Mouse (Mus musculus) testis, adult 2 months (tissue): ENCODE data around the gene Gm44805.

ENCODE experiments used
- CTCF ChIP-seq: fragments of 200-500 bp; IDR thresholded peaks from 2 replicates; pipeline ENCODE4 v1.5.1; 2012; ENCODE audit warnings: low read depth, mild to moderate bottlenecking, inconsistent platforms, low read length, moderate library complexity; ENCODE audit not compliant: control insufficient read depth, insufficient read depth, insufficient replicate concordance
- POLR2A ChIP-seq: fragments of 200-500 bp; IDR thresholded peaks from 2 replicates; pipeline ENCODE4 v1.6.1; 2012; ENCODE audit warnings: low read depth, mild to moderate bottlenecking, inconsistent platforms, low read length, moderate library complexity; ENCODE audit not compliant: control insufficient read depth

GRCm38 (mm10) chr7:19635074-19635827, 46.0 kb downstream of the Gm44805 start:
- TF ChIP-seq POLR2A (no peak), CTCF (no peak)
